Mouse (Mus musculus) skeletal muscle tissue, adult 2 months (tissue): Measurements from ENCODE around the gene Zcchc7.

Source experiments
- DNase-seq: peaks from one replicate; pipeline ENCODE4 v3.0.0-alpha.2; 2012; ENCODE audit warnings: low read depth, low spot score

Gene Zcchc7

GRCm38 (mm10) chr4:44755553-44756133 is at the start of gene Zcchc7:
Gene Zcchc7 (plus strand): TSS chr4:44755877.
- no peak for DNase-seq

GRCm38 (mm10) chr4:44705967-44706366 is 49.7 kb upstream of the Zcchc7 start:
- DNase-seq = peak; percentile 11

DNA sequence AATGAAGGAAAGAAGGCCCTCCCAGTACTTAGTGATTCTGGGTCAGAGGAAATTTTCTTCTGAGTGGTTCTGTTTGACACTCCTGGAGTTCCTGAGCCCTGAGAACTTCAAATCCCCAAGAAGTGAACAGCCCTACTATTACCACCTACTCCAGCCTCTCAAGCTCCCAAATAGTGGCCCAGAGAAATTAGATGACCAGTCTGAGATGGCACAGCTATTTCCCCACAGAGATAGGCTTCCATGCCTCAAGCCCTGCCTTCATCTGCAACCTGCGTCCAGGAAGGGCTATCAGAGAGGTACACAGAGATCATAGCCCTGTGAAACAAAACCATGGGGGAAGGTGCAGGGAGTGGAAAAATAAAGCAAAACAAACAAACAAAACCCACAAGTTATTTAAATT is 48.8 kb upstream of the Zcchc7 start:
- no peak for DNase-seq

DNA sequence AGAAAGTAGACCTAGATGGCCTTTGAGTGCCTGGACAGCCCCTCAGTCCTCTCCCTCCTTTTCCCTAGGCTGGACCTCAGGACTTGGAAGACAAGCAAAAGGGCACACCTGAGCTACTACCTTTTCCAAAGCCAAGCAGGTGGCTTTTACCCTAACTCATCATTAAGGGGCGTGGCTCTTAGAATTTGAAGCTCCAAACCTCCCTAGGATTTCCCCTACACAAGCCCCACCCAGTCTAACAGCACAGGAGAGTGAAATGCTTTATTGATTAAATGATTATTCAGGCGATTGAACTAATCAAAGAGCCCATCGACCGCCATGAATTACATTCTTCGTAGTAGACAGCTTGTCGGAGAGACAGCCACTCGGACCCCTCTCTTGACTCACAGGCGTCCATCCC is 47.4 kb upstream of the Zcchc7 start:
- DNase-seq = no peak

DNA sequence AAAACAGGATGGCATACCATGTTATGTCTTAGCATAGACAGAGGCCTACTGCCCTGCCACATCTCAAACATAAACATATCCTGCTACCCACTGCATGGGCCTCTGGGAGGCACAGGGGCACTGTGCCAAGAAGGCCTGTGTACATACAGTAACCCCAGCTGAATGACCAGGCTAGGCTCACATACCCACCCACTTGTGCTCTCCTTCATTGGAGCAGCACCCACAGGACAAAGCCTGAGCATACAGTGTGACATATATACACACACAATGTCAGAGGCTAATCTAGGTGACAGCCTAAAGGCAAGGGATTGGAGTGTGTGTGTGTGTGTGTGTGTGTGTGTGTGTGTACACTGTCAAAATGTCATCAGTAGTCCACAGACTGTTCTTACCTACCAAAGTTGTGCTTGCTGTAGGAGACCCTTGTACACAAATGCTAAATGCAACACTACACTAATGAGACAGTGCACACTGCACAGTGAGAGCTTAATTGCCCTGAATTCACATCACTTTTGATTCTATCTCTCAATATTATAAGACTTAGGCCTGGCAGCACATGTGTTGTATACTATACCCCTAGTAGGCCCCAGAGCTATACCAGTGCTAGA is 46.5 kb upstream of the Zcchc7 start:
- peak; percentile 23 for DNase-seq

GRCm38 (mm10) chr4:44709740-44710700 is 45.7 kb upstream of the Zcchc7 start, which contains the start of gene Pax5:
Gene Pax5 (minus strand): TSS chr4:44710487.
- DNase-seq = no peak

GRCm38 (mm10) chr4:44710701-44711097 is 45.0 kb upstream of the Zcchc7 start:
- DNase-seq = peak; percentile 7

DNA sequence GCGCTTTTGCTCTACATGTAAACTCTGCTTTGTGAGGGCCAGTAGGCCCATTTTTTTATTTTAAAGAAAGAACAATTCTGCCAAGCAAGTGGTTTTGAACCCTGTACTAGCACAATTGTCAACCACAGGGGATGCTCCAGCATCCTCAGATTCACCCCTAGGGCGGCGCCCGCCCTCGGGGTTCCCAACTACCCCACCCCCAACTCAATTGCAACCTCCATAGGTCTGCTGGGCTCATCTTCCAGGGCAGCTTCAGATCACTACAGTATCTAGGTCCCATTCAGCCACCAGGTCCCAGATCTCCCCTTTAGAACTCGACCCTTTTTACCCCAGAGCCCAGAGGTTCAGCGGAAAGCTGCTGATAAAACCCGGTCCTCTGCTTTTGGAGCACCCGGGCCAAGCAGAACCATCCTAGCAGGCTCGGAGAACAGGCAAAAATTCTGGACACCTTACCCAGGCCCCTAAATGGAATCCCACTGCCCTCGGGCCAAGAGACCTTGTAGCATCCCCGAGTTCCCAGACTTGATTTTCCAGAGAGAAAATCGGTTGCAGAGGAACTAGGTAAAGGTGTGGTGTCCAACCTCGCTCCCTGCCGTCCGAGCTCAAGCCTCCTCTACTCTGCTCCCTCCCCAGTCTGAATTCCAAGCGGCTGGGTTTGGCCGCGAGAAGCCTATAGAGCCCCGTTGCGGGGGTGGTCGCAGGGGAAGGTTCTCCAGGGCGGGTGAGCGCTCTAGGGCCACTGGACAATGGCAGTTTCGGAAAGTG is 44.4 kb upstream of the Zcchc7 start:
- DNase-seq = no peak

- no peak for DNase-seq
These were observed 43.5 kb upstream of the Zcchc7 start for GRCm38 (mm10) chr4:44712051-44712700.

GRCm38 (mm10) chr4:44712786-44713553 is 42.7 kb upstream of the Zcchc7 start:
- no peak for DNase-seq

GRCm38 (mm10) chr4:44713554-44714051 is 42.1 kb upstream of the Zcchc7 start:
- no peak for DNase-seq

- no peak for DNase-seq
These were observed 41.5 kb upstream of the Zcchc7 start for GRCm38 (mm10) chr4:44714111-44714621.

DNA sequence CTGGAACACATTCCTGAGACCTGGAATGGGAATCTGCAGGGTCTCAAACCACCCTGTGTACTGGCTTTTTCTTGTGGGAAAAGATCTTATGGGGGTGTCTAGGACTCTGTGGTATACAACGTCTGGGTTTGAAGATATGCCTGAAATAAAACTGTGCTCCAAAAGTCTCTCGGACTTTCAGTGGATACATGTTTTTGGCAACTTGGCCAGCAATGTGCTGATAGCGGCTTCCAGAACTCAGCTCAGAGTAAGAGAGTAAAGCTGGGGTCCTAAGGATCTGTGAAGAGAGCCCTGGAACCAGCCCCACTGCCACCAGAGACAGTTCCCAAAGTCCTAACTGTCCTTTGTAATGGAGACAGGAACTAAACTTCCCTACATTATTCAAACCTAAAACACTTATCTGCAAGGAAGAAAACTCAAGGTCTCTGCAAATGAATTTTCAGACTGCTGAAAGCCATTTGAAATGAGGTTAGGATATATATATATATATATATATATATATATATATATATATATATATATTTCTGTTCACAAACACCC is 40.0 kb upstream of the Zcchc7 start:
- DNase-seq = no peak

GRCm38 (mm10) chr4:44716391-44716790 is 39.3 kb upstream of the Zcchc7 start:
- no peak for DNase-seq

DNA sequence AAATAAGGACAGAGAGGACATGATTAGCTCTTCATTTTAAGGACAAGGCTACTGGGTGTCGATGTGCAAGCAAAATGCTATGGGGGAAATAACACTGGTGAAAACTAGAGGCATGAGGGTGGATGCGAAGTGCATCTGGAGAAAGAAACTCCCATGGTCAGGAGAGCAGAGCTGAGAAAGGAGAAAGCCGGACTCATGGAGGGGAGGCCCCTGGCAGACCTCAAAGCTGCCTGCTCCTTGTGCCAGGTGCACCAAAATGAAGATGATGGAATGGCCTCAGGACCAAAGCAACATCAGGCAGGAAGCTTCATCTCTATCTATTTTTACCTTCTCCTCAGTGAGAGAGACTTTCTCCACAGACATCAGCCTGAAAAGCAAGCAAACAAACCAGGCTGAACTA is 38.0 kb upstream of the Zcchc7 start:
- no peak for DNase-seq

GRCm38 (mm10) chr4:44720046-44720445 is 35.6 kb upstream of the Zcchc7 start:
- DNase-seq = no peak

- no peak for DNase-seq
These were observed 34.4 kb upstream of the Zcchc7 start for GRCm38 (mm10) chr4:44721237-44721636.

DNA sequence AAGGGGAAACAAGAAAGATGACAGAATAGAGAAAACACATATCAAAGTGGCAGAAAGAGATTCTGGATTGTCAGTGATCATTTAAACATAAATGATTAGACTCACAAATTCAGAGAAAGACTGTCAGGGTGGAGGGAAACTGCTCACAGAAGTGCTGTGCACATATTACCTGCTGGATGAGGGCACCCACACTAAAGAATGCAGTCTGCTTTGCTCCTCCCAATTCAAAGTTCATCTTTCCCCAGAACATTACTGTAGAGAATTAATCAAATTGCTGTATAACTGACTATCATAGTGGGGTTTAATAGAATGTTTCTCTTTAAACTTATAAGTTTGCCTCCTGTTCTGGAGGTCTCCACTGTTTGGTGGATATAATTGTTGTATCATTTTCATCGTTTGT is 15.2 kb upstream of the Zcchc7 start:
- no peak for DNase-seq

DNA sequence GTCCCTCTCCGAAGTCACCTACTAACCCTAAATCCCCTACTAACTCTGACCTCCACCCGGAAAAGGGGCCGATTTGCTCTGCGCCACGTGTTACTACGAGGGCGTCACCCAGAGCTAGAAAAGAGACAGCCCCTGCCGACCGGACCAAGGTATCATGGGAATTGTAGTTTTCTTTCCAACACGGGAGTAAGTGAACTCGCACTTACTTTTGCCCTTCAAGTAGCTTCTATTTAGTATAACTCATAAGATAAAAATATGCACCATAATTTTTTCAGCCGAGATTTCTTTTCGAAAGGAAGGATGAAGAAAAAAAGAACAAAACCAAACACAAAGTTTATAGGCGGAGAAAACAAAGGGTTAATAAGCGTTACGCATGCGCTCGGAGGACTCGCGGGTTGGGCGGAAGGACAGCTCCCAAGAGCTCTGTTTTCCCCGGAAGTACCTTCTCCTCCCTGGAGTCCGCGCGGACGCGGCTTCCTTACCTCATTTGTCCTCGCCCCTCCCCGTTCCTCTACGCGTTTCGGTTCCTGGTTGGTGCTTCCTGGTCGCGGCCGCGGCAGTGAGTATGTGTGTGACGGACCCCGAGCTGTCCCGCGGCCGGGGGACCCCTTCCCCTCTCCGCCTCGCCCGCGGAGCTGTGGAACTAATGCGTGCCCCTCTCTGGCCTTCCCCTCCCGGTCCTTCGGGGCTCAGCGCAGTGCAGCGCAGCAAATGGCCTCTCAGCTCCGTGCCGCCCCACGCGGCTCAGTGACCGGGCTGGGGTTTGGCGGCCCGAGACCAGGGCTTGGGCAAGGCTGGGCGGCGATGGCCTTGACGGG is 666 bp downstream of the Zcchc7 start:
- peak; percentile 93 for DNase-seq
